Mouse (Mus musculus) erythroblast, adult 5-6 weeks (primary cell): ENCODE data around the gene Cd180. TPM values are rescaled to one million over a fixed set of nuclear protein-coding genes. Genes with fewer than 3 reads are reported as not detected.

Source experiments
- ATAC-seq: replicated peaks from 2 replicates; pipeline ENCODE4 v1.8.0; 2016; ENCODE audit warnings: moderate number of reproducible peaks, mild to moderate bottlenecking, moderate TSS enrichment, inconsistent platforms; ENCODE audit not compliant: poor library complexity, low FRiP score, severe bottlenecking
- total RNA-seq, 2 experiments: library from RNA; stranded (forward) in 1 of 2; stranded (reverse) in 1 of 2; fragments of 150-400 nt in 1 of 2; fragments of 200-764, 138-1000 nt in 1 of 2; gene quantifications; 2 replicates each; pipeline versions ENCODE4 v1.2.3 to v1.2.4; 2015 to 2017; ENCODE audit warnings: low replicate concordance in 2 of 2

Cd180 gene
- total RNA-seq (2015; ENCODE audit: low replicate concordance), result 24.0 and 31.1 TPM in 2 replicates
- total RNA-seq (2017; ENCODE audit: low replicate concordance), result 3.1 and 17.4 TPM in 2 replicates

- no peak for ATAC-seq
These were observed at the start of gene Cd180 for GRCm38 (mm10) chr13:102693341-102693801. TSS of gene Cd180 (plus strand) at chr13:102693558.

- ATAC-seq, result no peak
These were observed 49.0 kb upstream of the Cd180 start for GRCm38 (mm10) chr13:102644344-102644743.

- ATAC-seq, result no peak
These were observed 48.4 kb upstream of the Cd180 start for GRCm38 (mm10) chr13:102644789-102645551.

- no peak for ATAC-seq
These were observed 47.0 kb upstream of the Cd180 start for GRCm38 (mm10) chr13:102646271-102646771.

GRCm38 (mm10) chr13:102647511-102647910 is 45.8 kb upstream of the Cd180 start:
- ATAC-seq, result no peak

- no peak for ATAC-seq
These were observed 41.0 kb upstream of the Cd180 start for GRCm38 (mm10) chr13:102652303-102652889.

- ATAC-seq, result no peak
These were observed 38.2 kb upstream of the Cd180 start for GRCm38 (mm10) chr13:102655071-102655570.

- no peak for ATAC-seq
These were observed 37.1 kb upstream of the Cd180 start for GRCm38 (mm10) chr13:102656153-102656690.

- no peak for ATAC-seq
These were observed 35.0 kb upstream of the Cd180 start for GRCm38 (mm10) chr13:102658223-102658839.

GRCm38 (mm10) chr13:102664041-102664440 is 29.3 kb upstream of the Cd180 start:
- ATAC-seq, result no peak

- ATAC-seq, result no peak
These were observed 28.3 kb upstream of the Cd180 start for GRCm38 (mm10) chr13:102664843-102665587.

- no peak for ATAC-seq
These were observed 27.6 kb upstream of the Cd180 start for GRCm38 (mm10) chr13:102665588-102666232.

GRCm38 (mm10) chr13:102666233-102666614 is 27.1 kb upstream of the Cd180 start:
- ATAC-seq, result no peak

- no peak for ATAC-seq
These were observed 26.6 kb upstream of the Cd180 start for GRCm38 (mm10) chr13:102666731-102667130.

- no peak for ATAC-seq
These were observed 26.0 kb upstream of the Cd180 start for GRCm38 (mm10) chr13:102667401-102667800.

- no peak for ATAC-seq
These were observed 25.5 kb upstream of the Cd180 start for GRCm38 (mm10) chr13:102667842-102668241.

- no peak for ATAC-seq
These were observed 24.4 kb upstream of the Cd180 start for GRCm38 (mm10) chr13:102668933-102669332.

- ATAC-seq, result no peak
These were observed 23.7 kb upstream of the Cd180 start for GRCm38 (mm10) chr13:102669522-102670256.
